Mouse (Mus musculus) mesoderm, embryonic 11.5 days (tissue): ENCODE measurements around the gene Coq8b.

Experiments
- DNase-seq: peaks from one replicate; pipeline ENCODE4 v3.0.0-alpha.2; 2012; ENCODE audit warnings: low read depth, low spot score

The Coq8b gene

GRCm38 (mm10) chr7:27228865-27229264 lies 4.0 kb upstream of the Coq8b start:
- no peak for DNase-seq

- DNase-seq, result no peak
These were observed 2.0 kb upstream of the Coq8b start for GRCm38 (mm10) chr7:27230781-27231180.

GRCm38 (mm10) chr7:27231693-27232331 lies 1.0 kb upstream of the Coq8b start:
- no peak for DNase-seq

- no peak for DNase-seq
These were observed 477 bp downstream of the Coq8b start for GRCm38 (mm10) chr7:27233300-27233699.

- no peak for DNase-seq
These were observed 2.9 kb downstream of the Coq8b start for GRCm38 (mm10) chr7:27235726-27236125.

- DNase-seq, result no peak
These were observed 4.7 kb downstream of the Coq8b start for GRCm38 (mm10) chr7:27237527-27237926.

GRCm38 (mm10) chr7:27238568-27238967 lies 5.7 kb downstream of the Coq8b start:
- no peak for DNase-seq

GRCm38 (mm10) chr7:27243211-27243610 lies 10.4 kb downstream of the Coq8b start:
- no peak for DNase-seq

- peak; percentile 32 for DNase-seq
These were observed 11.3 kb downstream of the Coq8b start for GRCm38 (mm10) chr7:27244088-27244487.

- DNase-seq, result peak; percentile 34
These were observed 16.3 kb downstream of the Coq8b start for GRCm38 (mm10) chr7:27249146-27249545.

- no peak for DNase-seq
These were observed 17.1 kb downstream of the Coq8b start for GRCm38 (mm10) chr7:27249928-27250327.

GRCm38 (mm10) chr7:27251946-27252345 lies 19.1 kb downstream of the Coq8b start:
- no peak for DNase-seq

GRCm38 (mm10) chr7:27255721-27256120 lies 22.9 kb downstream of the Coq8b start:
- peak; percentile 23 for DNase-seq

- peak; percentile 37 for DNase-seq
These were observed 24.4 kb downstream of the Coq8b start for GRCm38 (mm10) chr7:27257046-27257851.

GRCm38 (mm10) chr7:27257852-27258204 lies 25.0 kb downstream of the Coq8b start:
- DNase-seq, result peak; percentile 44

GRCm38 (mm10) chr7:27258205-27258899 lies 25.5 kb downstream of the Coq8b start, which contains the start of gene Numbl:
Numbl (plus strand) TSS chr7:27258433.
- peak; percentile 96 for DNase-seq

- peak; percentile 41 for DNase-seq
These were observed 26.5 kb downstream of the Coq8b start for GRCm38 (mm10) chr7:27259271-27259721.

GRCm38 (mm10) chr7:27259771-27260170 lies 26.9 kb downstream of the Coq8b start:
- DNase-seq, result no peak

- no peak for DNase-seq
These were observed 28.0 kb downstream of the Coq8b start for GRCm38 (mm10) chr7:27260856-27261255.

- no peak for DNase-seq
These were observed 29.1 kb downstream of the Coq8b start for GRCm38 (mm10) chr7:27261888-27262287.

GRCm38 (mm10) chr7:27264761-27265160 lies 31.9 kb downstream of the Coq8b start:
- DNase-seq, result no peak

GRCm38 (mm10) chr7:27266515-27267128 lies 33.8 kb downstream of the Coq8b start:
- DNase-seq, result no peak
